ENCODE assay signal across 17 mouse cellular contexts in the genomic region with DNA sequence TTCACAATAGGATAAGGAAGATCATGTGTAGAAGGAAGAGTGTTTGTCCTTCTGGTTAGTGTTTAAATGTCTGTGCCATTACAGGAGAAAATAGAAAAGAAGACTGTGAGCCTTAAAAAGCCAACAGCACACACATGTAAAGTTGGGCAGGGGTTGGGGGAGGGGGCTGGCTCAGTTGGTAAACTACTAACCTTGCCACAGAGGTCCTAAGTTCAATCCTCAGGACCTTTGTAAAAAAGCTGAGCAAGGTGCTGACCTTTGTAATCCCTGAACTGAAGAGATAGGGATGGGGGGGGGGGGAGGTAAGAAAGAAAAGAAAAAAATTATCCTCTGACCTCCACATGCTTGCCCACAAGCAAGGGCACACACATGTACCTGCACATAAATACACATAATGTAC. TPM values are rescaled to one million over a fixed set of nuclear protein-coding genes. Genes with fewer than 3 reads are reported as not detected.
"Had no signal": no experiment of that assay in that cellular context is flagged by ENCODE, and none has a peak within 500 bp of the region (broad histone marks: within the 10 kb centered on the region; RNA-seq: fewer than 3 reads in every experiment).

No protein-coding gene starts in this region.

- H3K9ac ChIP-seq: lung, embryonic 14.5 days; midbrain, embryonic 12.5 days; neural tube, embryonic 13.5 days; neural tube, embryonic 15.5 days had no signal

- H3K4me3 ChIP-seq: midbrain, embryonic 10.5 days; midbrain, embryonic 12.5 days; myocyte; neural tube, embryonic 13.5 days; neural tube, embryonic 15.5 days had no signal

- ATAC-seq: midbrain, embryonic 16.5 days had no signal

- H3K9me3 ChIP-seq: midbrain, embryonic 10.5 days; midbrain, embryonic 12.5 days; neural tube, embryonic 13.5 days; neural tube, embryonic 15.5 days had no signal

- H3K27ac ChIP-seq: midbrain, embryonic 10.5 days; midbrain, embryonic 12.5 days; neural tube, embryonic 13.5 days; neural tube, embryonic 15.5 days had no signal

- H3K36me3 ChIP-seq: midbrain, embryonic 10.5 days; midbrain, embryonic 12.5 days; neural tube, embryonic 13.5 days; neural tube, embryonic 15.5 days had no signal

- H3K4me2 ChIP-seq: lung, embryonic 14.5 days; midbrain, embryonic 12.5 days; neural tube, embryonic 13.5 days; neural tube, embryonic 15.5 days had no signal

- DNase-seq: lung, embryonic 14.5 days; lung, postnatal 4 days; midbrain, embryonic 14.5 days; retina, postnatal 1 day; right cerebral cortex, postnatal 4 days; spleen, adult 18-20 months; thymus, adult 18-20 months; thymus, postnatal 14 days; thymus, postnatal 36 days had no signal

- H3K4me1 ChIP-seq: midbrain, embryonic 10.5 days; midbrain, embryonic 12.5 days; neural tube, embryonic 13.5 days; neural tube, embryonic 15.5 days had no signal

RNA-seq across cellular contexts. Expression of a gene that starts 5.8 kb away (rescaled TPM):
- total RNA-seq: megakaryocyte, adult 5-6 weeks; megakaryocyte-erythroid progenitor cell, adult 5-6 weeks had no signal
